Mouse (Mus musculus) heart, adult 10 weeks (tissue): ENCODE measurements around the gene Prpf4. TPM values are rescaled to one million over a fixed set of nuclear protein-coding genes. Genes with fewer than 3 reads are reported as not detected.

Experiments
- polyA plus RNA-seq: library from polyadenylated mRNA; stranded (reverse); fragments of 350-450 nt; fragmentation: Illumina TruSeq; extraction: RNeasy Lipid Tissue Mini Kit (QIAGEN cat#74804); gene quantifications from one replicate; pipeline ENCODE4 v1.2.3, GENCODE M21; 2014; ENCODE audit warnings: low read depth, low replicate concordance

Prpf4 gene
- polyA plus RNA-seq, result 10.2 TPM

GRCm38 (mm10) chr4:62408601-62409282 is at the start of gene Prpf4, which contains the start of gene Cdc26:
TSS of gene Prpf4 (plus strand) at chr4:62408797.
TSS of gene Cdc26 (minus strand) at chr4:62408642.

GRCm38 (mm10) chr4:62360088-62360804 is 48.4 kb upstream of the Prpf4 start, which contains the start of the genes Fkbp15 and Slc31a1:
TSS of gene Fkbp15 (minus strand) at chr4:62360548.
TSS of gene Slc31a1 (plus strand) at chr4:62360727.

DNA sequence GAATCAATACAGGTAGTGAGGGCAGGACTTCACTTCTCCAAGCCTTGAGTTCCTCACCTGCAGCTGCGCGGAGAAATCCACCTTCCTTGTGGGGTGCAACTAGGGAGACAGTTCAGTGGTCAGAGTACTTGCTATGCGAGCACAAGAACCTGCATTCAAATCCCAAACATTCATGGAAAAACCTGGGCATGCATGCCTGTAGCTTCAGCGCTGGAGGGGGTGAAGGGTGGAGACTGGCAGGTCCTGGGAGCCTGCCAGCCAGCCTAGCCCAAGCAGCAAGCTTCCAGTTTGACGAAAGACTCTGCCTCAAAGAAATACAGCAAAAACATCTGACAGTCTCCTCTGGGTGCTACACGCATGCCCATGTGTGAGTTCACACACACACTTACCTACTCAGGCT is 26.5 kb downstream of the Prpf4 start, which contains the start of gene Rnf183:
Gene Rnf183 (minus strand): TSS at position 172 of the 400 bp plus-strand sequence.

DNA sequence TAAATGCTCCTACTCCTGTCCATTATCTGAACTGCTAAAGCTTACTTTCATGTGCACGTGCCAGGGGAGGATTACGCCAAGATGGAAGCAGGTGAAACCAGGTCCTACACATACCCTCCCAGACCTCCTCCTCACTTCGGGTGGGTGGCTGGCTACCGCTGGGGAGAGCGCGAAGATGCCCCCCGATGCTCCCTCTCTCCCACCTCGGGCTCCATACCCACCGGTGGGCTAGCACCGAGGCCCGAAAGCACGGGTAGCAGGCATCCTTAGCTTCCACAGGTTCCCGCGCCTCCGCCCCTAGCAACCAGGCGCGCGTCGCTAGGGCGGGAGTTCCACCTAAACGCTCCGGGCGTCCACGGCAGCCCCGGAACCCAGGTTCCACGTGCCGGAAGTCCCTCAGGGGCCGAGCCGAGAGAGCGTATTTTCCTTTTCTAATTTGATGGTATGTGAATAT is 62.0 kb downstream of the Prpf4 start, which contains the start of gene Wdr31:
Gene Wdr31 (minus strand): TSS at position 299 of the 454 bp plus-strand sequence.

Other genes with a start within 250 kb of the Prpf4 start
- gene Zfp37, start 177.8 kb upstream of the Prpf4 start, polyA plus RNA-seq, result 2.5 TPM
- 20.6 TPM for gene Slc31a2, start 146.2 kb upstream of the Prpf4 start, polyA plus RNA-seq
- 17.0 TPM for gene Fkbp15, start 48.2 kb upstream of the Prpf4 start, polyA plus RNA-seq
- gene Slc31a1, start 48.1 kb upstream of the Prpf4 start, polyA plus RNA-seq, result 21.4 TPM
- gene Cdc26, start 155 bp upstream of the Prpf4 start, polyA plus RNA-seq, result 62.0 TPM
- not detected for gene Rnf183, start 26.5 kb downstream of the Prpf4 start, polyA plus RNA-seq
- 0.39 TPM for gene Wdr31, start 62.1 kb downstream of the Prpf4 start, polyA plus RNA-seq
- gene Bspry, start 71.3 kb downstream of the Prpf4 start, polyA plus RNA-seq, result not detected
- 3.0 TPM for gene Hdhd3, start 94.7 kb downstream of the Prpf4 start, polyA plus RNA-seq
- 53.4 TPM for gene Alad, start 111.1 kb downstream of the Prpf4 start, polyA plus RNA-seq
- gene Pole3, start 116.3 kb downstream of the Prpf4 start, polyA plus RNA-seq, result 24.8 TPM
- gene 4933430I17Rik, start 116.6 kb downstream of the Prpf4 start, polyA plus RNA-seq, result not detected
- gene Rgs3, start 151.1 kb downstream of the Prpf4 start, polyA plus RNA-seq, result 43.5 TPM